Mouse (Mus musculus): ENCODE data around the gene Aff4.
"Not testable (repeated sequence)": the region's sequence is repeated elsewhere in the genome, so short reads cannot be mapped to it uniquely, and the experiment has no call there.

The Aff4 gene

GRCm38 (mm10) chr11:53350291-53351223, at the start of gene Aff4:
TSS of gene Aff4 (plus strand) at chr11:53350833.
- peak; percentile 92 for DNase-seq

GRCm38 (mm10) chr11:53301167-53301515, 49.5 kb upstream of the Aff4 start:
- no peak for DNase-seq

- DNase-seq: no peak
These were observed 46.4 kb upstream of the Aff4 start for GRCm38 (mm10) chr11:53304044-53304840.

- no peak for DNase-seq
These were observed 43.7 kb upstream of the Aff4 start for GRCm38 (mm10) chr11:53306965-53307364.

GRCm38 (mm10) chr11:53307558-53308065, 43.0 kb upstream of the Aff4 start:
- DNase-seq: no peak

- no peak for DNase-seq
These were observed 42.3 kb upstream of the Aff4 start for GRCm38 (mm10) chr11:53308251-53308864.

- DNase-seq: no peak
These were observed 41.7 kb upstream of the Aff4 start for GRCm38 (mm10) chr11:53308884-53309310.

- no peak for DNase-seq
These were observed 39.2 kb upstream of the Aff4 start for GRCm38 (mm10) chr11:53311385-53311784.

GRCm38 (mm10) chr11:53312823-53313222, 37.8 kb upstream of the Aff4 start:
- DNase-seq: not testable (repeated sequence)

GRCm38 (mm10) chr11:53314770-53315173, 35.9 kb upstream of the Aff4 start:
- no peak for DNase-seq

GRCm38 (mm10) chr11:53316996-53317395, 33.6 kb upstream of the Aff4 start:
- DNase-seq: peak; percentile 23

GRCm38 (mm10) chr11:53318041-53318440, 32.6 kb upstream of the Aff4 start:
- DNase-seq: no peak

GRCm38 (mm10) chr11:53318568-53318967, 32.1 kb upstream of the Aff4 start:
- not testable (repeated sequence) for DNase-seq

GRCm38 (mm10) chr11:53319867-53320266, 30.8 kb upstream of the Aff4 start:
- not testable (repeated sequence) for DNase-seq

- peak; percentile 92 for DNase-seq
These were observed 26.1 kb upstream of the Aff4 start, which contains the start of gene Zcchc10 for GRCm38 (mm10) chr11:53324512-53324968. TSS of gene Zcchc10 (plus strand) at chr11:53324679.

- no peak for DNase-seq
These were observed 20.3 kb upstream of the Aff4 start for GRCm38 (mm10) chr11:53330325-53330724.

- DNase-seq: no peak
These were observed 19.5 kb upstream of the Aff4 start for GRCm38 (mm10) chr11:53331121-53331520.

- no peak for DNase-seq
These were observed 18.5 kb upstream of the Aff4 start for GRCm38 (mm10) chr11:53332076-53332680.

GRCm38 (mm10) chr11:53335505-53336181, 15.0 kb upstream of the Aff4 start:
- DNase-seq: no peak

GRCm38 (mm10) chr11:53336182-53336571, 14.5 kb upstream of the Aff4 start:
- no peak for DNase-seq

GRCm38 (mm10) chr11:53336924-53337323, 13.7 kb upstream of the Aff4 start:
- no peak for DNase-seq

GRCm38 (mm10) chr11:53337684-53338083, 12.9 kb upstream of the Aff4 start:
- no peak for DNase-seq
